Mouse (Mus musculus) WW6 (cell line): ENCODE measurements around the gene Rasa2.

Source experiments
- DNase-seq: peaks from one replicate; pipeline ENCODE4 v3.0.0-alpha.2; 2013; ENCODE audit warnings: low read depth, low spot score

Gene Rasa2

DNA sequence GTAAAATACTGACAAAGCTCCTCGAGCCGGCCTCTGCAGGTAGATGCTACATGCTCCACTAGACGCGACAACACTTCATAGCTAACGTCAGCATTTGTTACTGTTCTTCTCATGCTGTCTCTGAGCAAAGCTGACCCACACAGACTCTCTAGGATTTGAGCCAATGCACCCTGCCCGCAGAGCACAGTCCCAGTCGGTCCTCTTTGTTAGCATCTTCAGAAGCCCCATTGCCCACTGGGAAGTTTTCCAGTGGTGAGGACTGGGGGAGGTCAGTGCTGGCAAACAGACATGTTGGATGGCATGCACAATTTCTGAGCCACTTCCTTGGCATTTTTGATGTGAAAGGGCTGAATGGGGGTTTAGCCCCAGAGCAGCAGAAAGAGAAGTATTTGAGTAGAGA is 8.0 kb upstream of the Rasa2 start:
- no peak for DNase-seq

DNA sequence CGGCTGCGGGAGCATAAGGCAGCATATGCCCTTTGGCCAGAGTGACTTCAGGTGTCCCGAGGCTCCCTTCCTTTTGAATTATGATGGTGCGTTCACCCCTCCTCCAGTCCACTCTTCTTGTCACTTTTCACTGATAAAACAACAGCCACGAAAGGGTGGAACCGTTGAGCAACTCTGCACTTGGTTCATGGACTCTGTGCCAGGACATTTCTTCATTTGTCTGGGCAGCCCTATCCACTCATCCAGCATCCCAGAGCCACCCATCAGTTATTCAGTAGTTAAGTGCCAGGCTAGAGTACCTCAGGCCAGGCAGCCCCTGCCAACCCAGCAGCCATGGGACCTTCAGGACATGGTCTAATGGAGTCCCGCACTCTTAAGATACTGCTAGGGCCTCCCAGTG is 7.1 kb upstream of the Rasa2 start:
- DNase-seq: no peak

DNA sequence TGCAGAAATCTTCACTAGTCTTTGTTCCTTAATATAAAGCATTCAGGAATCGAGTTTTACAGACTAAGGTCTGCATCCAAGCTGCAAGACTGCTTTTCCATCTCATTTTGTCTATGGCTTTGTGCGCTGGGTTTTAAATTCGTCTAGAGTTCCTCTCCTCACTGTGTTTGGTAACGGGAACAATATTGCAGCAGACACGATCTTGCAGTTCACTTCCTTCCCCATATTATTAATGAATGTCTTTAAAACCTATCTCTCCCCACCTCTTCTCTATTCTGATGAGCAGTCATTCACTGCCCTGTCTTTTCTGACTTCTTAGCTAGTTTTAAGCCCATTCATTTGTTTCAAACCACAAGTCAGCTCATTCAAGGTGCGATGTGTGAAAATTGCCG is 5.7 kb upstream of the Rasa2 start:
- no peak for DNase-seq

DNA sequence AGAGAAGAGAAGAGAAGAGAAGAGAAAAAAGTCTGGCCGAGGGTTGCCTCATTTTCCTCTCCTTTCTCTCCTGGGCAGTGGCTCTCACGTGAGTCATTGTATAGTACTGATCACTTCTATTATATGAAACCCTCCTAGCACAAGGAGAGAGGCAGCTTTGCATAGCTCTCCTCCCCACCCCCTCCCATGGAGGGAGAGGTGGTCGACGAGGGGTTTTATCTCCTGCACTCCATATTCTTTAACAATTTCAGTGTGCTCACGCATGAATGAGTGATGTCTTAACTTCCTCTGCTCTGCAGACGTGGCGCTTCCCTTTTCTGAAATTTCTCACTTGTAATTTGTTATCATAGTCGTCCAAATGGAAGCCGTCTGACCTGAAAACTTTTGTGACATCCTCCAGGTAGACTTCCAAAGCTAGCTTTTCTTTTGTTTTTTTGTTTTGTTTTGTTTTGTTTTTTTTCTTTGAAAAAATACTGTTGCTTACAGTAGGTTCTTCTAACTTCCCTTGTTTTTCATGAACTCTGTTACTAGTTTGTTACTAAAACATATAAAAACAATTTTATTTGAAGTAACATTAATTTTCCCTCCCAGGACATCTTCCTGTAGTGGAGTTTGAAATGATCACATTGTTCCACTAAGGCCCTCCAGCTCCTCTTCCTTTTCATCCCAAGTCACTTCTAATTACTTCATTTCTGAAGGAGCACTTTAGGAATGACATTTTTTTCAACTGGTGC is 5.2 kb upstream of the Rasa2 start:
- DNase-seq: no peak

DNA sequence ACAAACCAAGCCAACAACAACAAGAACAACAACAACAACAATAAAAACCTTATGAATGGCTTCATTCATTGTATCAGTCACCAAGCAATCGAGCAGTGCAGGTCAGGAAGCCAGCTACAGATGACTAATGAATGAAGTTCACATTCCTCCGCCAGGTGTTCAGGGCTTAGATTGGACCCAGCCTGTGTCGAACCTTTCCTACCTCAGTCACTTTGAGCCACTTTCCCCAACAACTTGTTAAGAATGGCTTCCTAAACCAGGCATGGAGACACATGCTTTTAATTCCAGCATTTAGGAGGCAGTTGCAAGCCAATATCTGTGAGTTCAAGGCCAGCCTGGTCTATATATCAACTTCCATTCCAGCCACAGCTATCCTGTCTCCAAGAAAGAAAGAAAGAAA is 4.5 kb upstream of the Rasa2 start:
- DNase-seq: no peak

DNA sequence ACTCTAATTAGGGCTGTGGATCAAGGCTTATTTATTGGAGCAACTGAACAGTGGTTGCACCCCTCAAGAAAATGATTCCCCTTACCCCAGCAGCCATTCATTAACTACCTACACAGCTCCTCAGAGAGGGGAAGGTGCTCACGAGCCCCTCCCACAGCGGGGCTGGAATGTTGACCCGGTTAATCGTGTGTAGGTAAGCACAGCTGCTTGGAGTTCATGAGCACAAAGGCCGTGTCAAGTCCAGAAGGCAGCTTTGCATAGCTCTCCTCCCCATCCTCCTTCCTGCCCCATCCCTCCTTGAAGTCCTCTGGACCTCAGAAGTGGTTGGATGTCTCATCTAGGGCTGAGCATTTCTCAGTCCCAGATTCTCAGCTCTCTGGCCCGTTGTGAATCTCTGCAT is 3.8 kb upstream of the Rasa2 start:
- DNase-seq: no peak

DNA sequence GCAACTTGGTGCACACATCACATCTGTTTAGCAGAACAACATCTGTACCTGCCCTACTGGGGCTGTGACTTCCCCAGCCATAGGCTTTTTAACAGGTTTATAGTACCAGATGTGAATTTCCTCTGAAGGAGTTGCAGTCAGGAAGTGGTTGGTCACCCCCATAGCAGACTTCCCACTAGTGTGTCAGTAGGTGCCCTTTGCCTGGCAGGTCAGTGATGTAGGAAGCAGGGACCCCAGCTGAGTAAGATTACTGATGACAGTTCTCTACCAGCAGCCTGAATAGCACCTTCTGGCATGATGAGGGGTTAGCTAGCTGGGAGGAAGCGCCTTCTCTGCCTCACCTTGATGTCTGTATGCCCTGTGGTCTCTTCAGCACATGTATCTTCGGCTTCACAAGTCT is 2.4 kb upstream of the Rasa2 start:
- DNase-seq: no peak

DNA sequence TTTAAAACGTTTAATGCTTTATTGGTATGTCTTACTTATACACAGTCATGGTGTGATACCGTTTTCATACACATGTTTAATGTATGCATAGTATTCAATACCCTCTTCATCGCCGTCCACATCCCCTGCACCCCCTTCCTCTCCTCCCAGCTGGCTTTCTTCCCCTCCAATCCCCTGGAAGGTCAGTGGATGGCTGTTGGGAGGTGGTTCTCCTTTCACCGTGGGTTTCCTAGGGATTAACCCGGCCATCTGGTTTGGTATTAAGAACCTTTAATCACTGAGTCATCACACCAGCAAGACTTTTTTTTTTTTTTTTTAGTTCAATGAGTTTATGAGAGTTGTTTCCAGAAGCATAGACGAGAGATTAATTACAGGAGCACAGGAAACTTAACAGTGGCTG is 1.3 kb upstream of the Rasa2 start:
- no peak for DNase-seq

DNA sequence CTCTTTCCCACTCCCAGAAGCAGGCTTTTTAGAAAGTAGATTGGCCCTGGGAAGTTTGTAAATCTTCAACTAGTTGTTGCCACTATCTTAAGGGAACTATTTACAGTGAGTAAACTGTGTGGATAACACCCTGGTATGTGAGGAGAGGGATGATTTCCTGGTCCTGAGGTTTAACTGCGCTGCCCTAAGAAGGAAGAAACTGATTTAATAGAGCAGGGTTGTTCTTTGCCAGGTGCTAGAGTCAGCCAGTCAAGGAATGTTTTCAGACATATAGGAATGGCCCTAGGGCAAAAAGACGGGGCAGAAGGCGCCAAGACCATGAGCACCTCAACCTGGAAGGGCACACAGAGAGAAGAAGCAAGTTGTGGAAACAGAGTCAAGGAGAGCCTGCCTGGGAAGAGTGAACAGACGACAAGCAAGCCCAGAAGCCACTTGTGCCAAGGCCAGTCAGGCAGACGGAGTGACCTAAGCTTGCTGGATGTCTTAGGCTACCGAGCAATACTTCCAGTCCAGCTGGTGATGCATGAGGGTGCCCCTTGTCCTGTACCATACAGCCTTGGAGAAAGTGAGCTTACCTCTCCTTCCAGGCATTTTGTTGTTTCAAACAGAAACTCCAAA is 765 bp upstream of the Rasa2 start:
- no peak for DNase-seq

DNA sequence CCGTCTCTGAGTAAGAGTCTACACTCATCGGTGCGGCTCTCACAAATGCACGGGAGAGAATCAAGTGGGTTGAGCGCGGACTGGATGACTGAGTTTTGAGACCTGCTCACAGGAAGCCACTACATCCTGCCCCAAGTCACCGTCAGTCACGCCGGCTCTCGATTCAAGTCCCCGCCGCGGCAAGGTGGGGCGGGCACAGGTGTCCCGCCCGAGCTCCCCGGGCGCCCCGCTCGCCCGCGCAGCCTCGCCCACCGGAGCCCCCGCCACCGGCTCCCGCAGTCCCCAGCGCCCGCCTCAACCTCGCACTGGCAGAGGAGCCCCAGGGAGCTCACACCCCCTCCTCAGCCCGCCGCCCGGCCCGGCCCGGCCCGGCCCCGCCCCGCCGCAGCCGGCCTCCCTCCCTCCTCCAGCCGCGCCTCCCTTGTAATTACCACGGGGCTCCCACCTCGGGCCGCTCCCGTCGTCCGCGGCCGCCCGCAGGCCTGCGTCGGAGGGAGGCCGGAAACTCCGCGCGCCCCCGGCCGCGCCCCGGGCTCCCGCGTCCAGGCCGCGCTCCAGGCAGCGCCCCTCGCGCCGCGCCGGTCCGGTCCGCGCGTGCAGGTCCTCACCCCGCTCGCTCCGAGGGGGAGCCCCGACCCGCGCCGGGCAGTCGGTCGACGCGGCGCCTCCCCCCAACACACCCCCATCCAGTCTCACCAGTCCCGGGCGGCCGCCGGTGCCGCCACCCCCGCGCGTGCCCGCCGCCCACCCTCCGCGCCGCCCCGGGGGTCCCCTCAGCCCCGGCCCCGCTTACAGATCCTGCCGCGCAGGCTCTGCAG is 637 bp downstream of the Rasa2 start:
- DNase-seq: no peak

DNA sequence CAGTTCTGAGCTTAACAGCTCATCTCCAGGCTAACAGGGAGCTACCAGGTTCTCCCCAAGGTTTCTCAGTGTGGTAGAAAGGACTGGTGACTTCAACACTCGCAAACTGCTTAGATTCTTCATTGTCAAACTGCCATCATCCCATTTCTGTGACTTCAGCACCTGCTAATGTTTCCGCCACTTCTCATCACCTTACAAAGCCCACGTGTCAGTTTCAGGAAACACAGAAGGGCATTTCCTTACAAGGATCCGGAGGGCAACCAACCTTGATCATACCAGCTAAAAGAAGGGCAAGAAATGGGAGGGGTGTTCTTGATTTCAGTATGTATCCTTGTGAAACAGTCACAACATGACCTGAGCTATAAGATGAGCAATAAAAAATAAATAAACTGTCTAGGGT is 2.3 kb downstream of the Rasa2 start:
- DNase-seq: no peak

DNA sequence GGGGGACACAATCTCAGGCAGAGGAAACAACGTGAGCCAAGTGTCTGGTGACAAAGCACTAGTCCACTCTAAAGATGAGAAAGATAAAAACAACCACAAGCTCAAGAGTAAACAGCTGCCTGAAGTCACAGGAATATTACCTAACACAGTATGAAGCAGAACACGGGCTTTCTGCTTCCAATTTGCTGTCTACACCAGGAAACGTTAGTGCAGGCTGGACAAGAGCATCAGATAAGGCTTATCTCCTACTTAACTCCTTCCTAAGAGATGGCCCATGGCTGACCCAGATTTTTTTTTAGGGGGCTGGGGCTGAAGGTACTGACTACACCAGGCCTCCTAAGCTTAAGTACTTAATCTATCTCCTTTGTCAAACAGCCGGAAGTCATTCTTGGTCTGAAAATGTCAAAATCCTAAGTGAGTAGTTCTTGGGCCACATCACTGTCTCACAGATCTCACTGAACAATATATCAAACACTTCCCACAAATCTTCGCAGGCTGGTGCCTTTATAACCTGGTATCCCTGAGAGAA is 3.8 kb downstream of the Rasa2 start:
- no peak for DNase-seq

DNA sequence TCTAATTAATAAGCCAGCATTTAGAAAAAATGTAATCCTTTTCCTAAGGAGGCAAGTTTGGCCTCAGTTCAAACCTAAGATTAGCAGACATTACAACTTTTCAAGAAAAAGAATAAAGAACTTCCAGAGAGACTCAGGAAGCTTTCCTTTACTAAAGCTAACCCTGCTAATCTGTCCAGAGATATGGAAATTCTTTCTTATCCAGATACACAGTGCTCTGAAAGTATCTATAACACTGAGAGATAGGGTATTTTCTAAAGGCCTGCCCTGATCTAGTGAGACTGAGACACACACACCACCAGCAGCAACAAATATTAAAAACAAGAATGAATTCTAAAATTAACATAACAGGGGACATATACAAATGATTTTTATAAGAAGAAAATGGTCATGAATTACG is 4.4 kb downstream of the Rasa2 start:
- DNase-seq: no peak

DNA sequence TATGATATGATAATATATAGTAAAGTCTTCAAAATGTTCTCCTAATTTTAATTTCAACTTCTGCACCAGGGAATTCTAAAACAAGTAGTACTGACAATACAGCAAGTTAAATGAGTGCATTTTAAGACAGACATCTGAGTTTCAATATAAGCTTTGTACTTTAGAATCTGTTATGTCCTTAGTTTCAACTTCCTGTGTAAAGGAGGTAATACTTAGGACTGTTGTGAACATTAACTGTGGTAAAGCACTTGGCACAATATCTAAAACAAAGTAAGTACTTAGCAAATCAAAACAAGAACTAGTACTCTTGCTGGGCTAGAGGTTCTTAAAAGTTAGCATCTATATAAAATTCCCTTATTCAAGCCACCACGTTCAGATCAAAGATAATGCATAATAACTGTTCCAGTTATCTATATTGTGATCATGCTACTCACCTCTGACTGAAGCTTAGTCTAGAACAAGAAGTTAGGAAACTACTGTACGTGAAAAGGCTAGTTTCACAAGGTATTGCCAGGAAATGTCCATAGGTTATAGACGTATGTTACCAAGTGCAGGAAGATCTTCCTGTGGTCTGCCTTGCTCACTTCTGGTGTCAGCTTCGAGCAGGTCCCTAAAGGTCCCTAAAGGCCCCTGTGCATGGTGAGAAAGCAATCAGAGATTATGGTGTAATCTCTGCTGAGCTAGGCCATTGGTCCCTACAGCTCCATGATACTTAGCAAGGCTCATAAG is 12.8 kb downstream of the Rasa2 start:
- no peak for DNase-seq

DNA sequence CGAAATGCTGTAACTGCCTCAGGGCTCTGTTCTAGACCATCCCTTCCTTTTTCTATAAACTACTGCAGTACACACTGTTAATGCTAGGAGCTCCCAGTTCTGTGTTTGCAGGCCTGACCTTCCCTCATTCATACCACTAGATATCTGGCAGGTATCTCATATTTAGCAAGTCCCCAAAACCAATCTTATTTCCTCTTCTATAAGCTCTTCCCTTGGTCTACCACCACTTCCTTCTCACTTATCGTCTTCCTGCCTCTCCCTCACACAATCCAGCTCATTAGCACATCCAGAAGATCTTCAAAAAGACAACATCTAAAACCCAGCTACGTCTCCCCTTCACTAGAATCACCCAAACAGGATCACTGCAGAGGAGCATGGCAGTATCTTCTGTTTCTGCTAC is 19.1 kb downstream of the Rasa2 start:
- no peak for DNase-seq

DNA sequence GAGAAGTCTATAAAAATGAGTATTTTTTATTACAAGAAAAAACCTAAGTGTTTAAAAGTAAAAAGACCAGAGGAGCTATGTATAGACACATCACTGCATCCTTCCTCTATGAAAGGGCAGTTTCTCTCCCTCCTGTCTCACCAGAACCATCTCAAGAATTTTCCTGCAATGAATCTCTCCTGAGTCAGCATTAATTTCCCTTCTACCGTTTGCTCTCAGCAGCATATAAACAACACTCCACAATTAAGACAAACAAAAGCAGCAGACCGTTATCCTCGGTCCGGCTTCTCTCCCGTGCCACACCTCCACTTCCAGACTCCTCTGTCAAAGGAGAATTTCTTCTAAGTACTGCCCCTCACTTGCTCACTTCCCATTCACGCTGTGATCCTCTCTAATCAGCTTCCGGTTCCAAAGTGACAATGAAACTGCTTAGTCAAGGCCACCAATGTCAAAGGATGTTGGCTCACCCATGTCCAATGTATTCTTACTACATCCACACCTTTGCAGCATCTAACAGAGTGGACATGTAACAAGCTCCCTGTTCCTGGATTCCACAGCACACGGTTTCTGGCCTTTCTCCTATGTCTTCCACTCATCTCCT is 19.6 kb downstream of the Rasa2 start:
- DNase-seq: no peak

DNA sequence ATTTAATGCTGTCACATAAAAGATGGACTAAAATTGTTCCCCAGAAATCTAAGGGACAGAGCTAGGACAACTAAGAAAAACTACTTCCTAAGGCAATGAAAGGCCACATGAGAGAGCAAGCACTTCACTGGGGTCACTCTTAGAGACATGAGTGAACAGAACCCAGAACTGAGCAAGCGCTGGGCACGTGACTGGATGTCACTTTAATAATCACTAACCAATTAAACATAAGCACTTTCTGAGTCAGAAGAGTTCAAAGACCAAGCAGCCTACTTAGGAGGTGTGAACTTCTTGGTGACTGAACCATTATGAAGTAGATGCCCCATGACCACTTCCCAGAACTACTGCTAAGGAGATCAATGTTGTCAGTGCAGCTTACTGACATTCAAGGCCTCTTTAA is 20.6 kb downstream of the Rasa2 start:
- no peak for DNase-seq

DNA sequence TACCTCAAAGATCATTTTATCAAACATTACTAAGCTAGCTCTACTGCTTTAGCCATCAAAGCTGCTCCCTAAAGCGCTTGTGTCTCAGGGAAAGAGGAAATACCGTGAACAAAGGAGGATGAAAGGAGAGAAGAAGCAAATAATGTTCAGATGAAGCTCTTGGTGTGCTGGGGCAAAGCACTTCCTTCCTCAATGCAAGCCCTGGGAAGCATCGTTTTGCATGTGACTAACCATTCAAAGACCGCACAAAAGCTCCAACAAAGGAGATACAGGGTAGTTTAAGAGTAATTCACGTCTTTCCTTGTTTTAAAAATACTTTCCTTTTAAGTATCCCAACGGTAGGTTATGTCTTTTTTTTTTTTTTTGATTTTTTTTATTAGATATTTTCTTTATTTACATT is 28.0 kb downstream of the Rasa2 start:
- DNase-seq: no peak

DNA sequence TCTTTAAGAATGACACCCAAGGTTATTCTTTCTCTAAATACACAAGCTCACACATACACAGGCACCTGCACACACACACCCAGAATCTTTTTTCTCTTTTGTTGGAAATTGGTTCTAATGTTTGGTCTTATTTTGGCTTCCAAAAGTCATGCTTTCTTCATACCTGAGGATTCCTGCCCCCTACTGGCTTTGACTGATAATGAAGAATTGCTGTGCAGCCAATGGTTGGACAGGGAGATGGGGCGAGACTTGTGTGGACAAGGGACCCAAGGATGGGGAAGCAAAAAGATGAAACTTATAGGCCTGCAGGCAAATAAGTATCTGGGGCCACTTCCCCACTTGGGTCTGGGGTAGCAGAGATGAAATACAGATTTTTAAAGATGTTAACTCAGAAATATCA is 33.5 kb downstream of the Rasa2 start:
- no peak for DNase-seq

DNA sequence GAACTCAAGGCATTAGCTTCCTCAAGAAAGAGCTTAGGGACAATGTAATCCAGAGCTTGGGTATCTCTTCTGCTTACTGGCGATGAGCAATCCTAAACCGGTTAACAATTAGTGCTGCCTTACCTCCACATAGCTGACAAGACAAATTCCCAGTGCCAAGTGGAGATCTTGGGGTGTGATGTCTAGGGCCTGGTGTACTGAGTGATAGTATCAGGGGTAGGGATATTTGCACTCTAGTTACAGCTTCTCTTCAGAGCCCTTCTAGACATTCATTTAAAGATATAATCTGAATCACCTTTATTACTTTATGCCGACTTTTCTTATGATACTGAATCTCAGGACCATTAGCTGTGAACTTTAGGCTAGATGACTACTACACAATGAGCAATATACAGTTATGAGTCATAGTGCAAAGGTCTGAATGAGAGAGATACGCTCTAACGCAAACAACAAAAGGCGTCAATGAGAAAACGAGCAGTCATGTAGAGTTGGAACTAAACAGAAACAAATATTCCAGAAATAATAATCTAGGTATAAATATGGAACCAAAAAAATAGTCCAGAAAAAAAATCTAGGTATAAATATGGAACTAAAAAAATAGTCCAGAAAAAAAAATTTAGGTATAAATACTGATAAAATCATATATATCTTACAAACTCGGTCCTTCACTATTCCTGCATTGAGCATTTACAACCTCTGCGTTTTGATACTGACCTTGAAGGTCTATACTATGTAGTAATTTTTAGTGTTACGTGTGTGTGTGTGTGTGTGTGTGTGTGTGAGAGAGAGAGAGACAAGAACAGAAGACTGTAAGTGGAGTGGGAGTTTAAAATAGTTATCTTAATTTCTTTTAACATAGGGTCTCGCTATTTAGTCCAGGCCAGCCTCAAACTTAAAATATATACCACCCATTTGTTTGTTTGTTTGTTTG is 38.5 kb downstream of the Rasa2 start:
- no peak for DNase-seq

DNA sequence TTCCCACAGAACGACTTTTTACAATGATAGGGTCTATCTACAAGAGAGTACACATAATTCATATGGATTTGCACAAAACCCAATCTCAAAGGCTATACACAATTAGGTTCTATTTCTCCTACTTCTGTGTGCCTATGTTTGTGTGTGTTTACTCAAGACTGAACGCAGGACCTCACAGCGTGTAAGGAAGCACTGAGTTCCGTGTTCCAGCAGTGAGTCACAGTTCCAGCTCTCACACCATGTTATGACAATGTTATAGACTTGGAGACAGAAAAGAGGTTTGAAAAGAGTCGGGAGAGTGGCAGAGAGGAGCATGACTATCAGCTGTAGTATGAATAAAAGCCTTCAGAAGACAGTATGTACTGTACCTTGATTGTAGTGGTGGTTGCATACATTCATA is 42.1 kb downstream of the Rasa2 start:
- DNase-seq: no peak
